Mouse (Mus musculus): ENCODE results near the gene Gm9936. TPM values are rescaled to one million over a fixed set of nuclear protein-coding genes. Genes with fewer than 3 reads are reported as not detected.

Gm9936 gene
- 0.01 TPM in 1 of 2 replicates, not detected in the other for polyA plus RNA-seq (2012; rRNA removed)

GRCm38 (mm10) chr5:114858582-114858981 lies at the start of gene Gm9936:
TSS of gene Gm9936 (minus strand) at chr5:114858682.

GRCm38 (mm10) chr5:114896688-114897373 lies 38.3 kb upstream of the Gm9936 start, which contains the start of gene Oasl2:
TSS of gene Oasl2 (plus strand) at chr5:114896936.

GRCm38 (mm10) chr5:114853364-114853763 lies 5.1 kb downstream of the Gm9936 start, which contains the start of gene 4930519G04Rik:
TSS of gene 4930519G04Rik (plus strand) at chr5:114853664.

GRCm38 (mm10) chr5:114822796-114823688 lies 35.4 kb downstream of the Gm9936 start, which contains the start of gene 1500011B03Rik:
TSS of gene 1500011B03Rik (minus strand) at chr5:114823468.

Other genes starting within 250 kb of the Gm9936 start
- 0.58 and 0.63 TPM in 2 replicates for gene Trpv4, start 200.3 kb downstream of the Gm9936 start, polyA plus RNA-seq (2012; rRNA removed)
- gene Gltp, start 167.7 kb downstream of the Gm9936 start, polyA plus RNA-seq (2012; rRNA removed), result 14.7 and 16.2 TPM in 2 replicates
- gene Tchp, start 150.9 kb downstream of the Gm9936 start, polyA plus RNA-seq (2012; rRNA removed), result 4.8 and 5.4 TPM in 2 replicates
- 28.5 and 31.8 TPM in 2 replicates for gene Ankrd13a, start 84.0 kb downstream of the Gm9936 start, polyA plus RNA-seq (2012; rRNA removed)
- gene Git2, start 83.2 kb downstream of the Gm9936 start, polyA plus RNA-seq (2012; rRNA removed), result 14.6 and 19.2 TPM in 2 replicates
- gene 1500011B03Rik, start 35.2 kb downstream of the Gm9936 start, polyA plus RNA-seq (2012; rRNA removed), result 13.9 and 14.2 TPM in 2 replicates
- 0.01 TPM in 1 of 2 replicates, not detected in the other for gene 4930519G04Rik, start 5.0 kb downstream of the Gm9936 start, polyA plus RNA-seq (2012; rRNA removed)
- 12.9 and 17.0 TPM in 2 replicates for gene Oasl2, start 38.3 kb upstream of the Gm9936 start, polyA plus RNA-seq (2012; rRNA removed)
- 3.1 and 6.2 TPM in 2 replicates for gene Oasl1, start 64.6 kb upstream of the Gm9936 start, polyA plus RNA-seq (2012; rRNA removed)
- gene 2210016L21Rik, start 83.5 kb upstream of the Gm9936 start, polyA plus RNA-seq (2012; rRNA removed), result 7.1 and 7.9 TPM in 2 replicates
- 2.3 and 2.7 TPM in 2 replicates for gene Hnf1a, start 112.4 kb upstream of the Gm9936 start, polyA plus RNA-seq (2012; rRNA removed)
- gene Sppl3, start 152.5 kb upstream of the Gm9936 start, polyA plus RNA-seq (2012; rRNA removed), result 13.8 and 16.0 TPM in 2 replicates
- gene Gm10401, start 239.6 kb upstream of the Gm9936 start, polyA plus RNA-seq (2012; rRNA removed), result not detected in 2 replicates